Mouse (Mus musculus) embryonic fibroblast, embryonic 13.5 days (primary cell): ENCODE results near the gene Slc15a1. TPM values are rescaled to one million over a fixed set of nuclear protein-coding genes. Genes with fewer than 3 reads are reported as not detected.
A peak's percentile ranks its signal among the peaks of the same experiment; 100 is the strongest.

Experiments used
- H3K27ac ChIP-seq: 2 replicates; pipeline ENCODE4 v1.5.1; 2012; ENCODE audit warnings: low read length, control low read depth, inconsistent platforms; ENCODE audit not compliant: insufficient read depth
- H3K4me1 ChIP-seq: 2 replicates; pipeline ENCODE4 v1.6.1; 2011; ENCODE audit warnings: low read length; ENCODE audit not compliant: control insufficient read depth, insufficient read depth
- H3K4me3 ChIP-seq: 2 replicates; pipeline ENCODE4 v1.5.1; 2011; ENCODE audit warnings: mild to moderate bottlenecking, control low read depth, low read length; ENCODE audit not compliant: insufficient read depth
- CTCF ChIP-seq: IDR thresholded peaks from 2 replicates; pipeline ENCODE4 v1.5.1; 2011; ENCODE audit warnings: mild to moderate bottlenecking, control low read depth, low read length, moderate library complexity, borderline replicate concordance; ENCODE audit not compliant: insufficient read depth
- POLR2A ChIP-seq: IDR thresholded peaks from 2 replicates; pipeline ENCODE4 v1.6.1; 2011; ENCODE audit warnings: low read depth, mild to moderate bottlenecking, control low read depth, low read length, moderate library complexity
- polyA plus RNA-seq: library from polyadenylated mRNA; stranded (reverse); fragments of >200 nt; gene quantifications from 2 replicates; pipeline ENCODE4 v1.2.4, GENCODE M21; 2011; ENCODE audit warnings: low read depth; ENCODE audit not compliant: missing spikeins, insufficient read length

Slc15a1 gene
- polyA plus RNA-seq, 1 experiment, result not detected

DNA sequence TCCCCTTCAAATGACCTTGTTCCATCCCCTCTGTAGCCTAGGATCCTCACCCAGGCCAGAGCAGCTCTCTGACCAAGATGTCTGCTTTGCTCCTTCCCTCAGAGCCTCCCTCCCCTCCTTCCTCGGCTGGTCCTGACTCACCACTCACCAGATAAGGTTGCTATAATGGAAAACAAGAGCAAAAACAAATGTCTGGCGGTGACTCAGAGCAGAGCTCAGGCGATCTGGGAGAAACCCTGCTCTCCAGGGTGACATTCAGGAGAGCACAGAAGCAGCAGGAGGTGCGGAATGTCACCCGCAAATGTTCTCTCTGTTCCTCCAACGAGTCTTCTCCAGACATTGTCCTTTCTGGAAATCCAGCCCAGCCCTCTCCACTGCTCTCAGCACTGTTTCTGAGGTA, 69.3 kb downstream of the Slc15a1 start:
- Histone ChIP-seq H3K27ac (peak overlapping the region; percentile 70), H3K4me3 (no peak overlapping the region), H3K4me1 (peaks cover 14% of the 10 kb centered on the region)
- TF ChIP-seq POLR2A (peak; percentile 45; the same call in 1 of the 2 replicates), CTCF (no peak)

GRCm38 (mm10) chr14:121431261-121431660, 73.8 kb downstream of the Slc15a1 start:
- Histone ChIP-seq H3K27ac (no peak overlapping the region), H3K4me3 (no peak overlapping the region), H3K4me1 (peaks cover 3% of the 10 kb centered on the region; the same call in 1 of the 2 replicates)
- TF ChIP-seq POLR2A, result no peak
- TF ChIP-seq CTCF, result no peak

DNA sequence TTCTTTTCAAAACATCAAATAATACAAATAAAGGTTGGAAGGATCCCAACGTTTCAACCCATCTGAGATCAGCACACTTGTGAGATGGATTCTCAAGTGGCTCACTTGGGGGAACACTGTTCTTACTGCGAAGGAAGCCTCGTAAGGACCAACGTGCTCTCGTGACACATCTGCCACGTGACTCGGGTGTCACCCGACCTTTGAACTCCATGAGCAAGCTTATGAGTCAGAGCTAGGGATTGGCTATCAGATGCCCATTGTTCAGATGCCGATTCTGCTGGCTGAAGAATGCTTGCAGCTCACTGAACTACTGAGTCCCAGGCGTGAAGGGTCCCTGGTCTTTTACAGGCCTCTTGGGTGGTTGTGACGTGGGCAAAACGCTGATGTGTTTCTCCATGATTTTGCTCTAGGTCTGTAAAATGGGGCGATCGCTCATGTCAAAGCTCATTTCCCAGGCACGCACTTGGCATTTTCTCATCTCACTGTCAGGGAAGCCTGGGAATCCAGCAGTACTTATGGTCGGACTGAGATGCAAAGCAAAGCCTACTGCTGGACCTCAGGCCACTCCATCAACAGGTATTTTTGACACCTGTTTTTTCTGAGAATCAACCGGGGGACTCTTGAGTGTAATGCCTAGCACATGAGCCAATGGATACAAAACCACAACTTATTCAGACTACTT, 75.1 kb downstream of the Slc15a1 start:
- H3K4me1 ChIP-seq, result no peaks in the 10 kb centered on the region
- no peak overlapping the region for H3K4me3 ChIP-seq
- no peak overlapping the region for H3K27ac ChIP-seq
- no peak for TF ChIP-seq CTCF
- TF ChIP-seq POLR2A, result no peak

- Histone ChIP-seq H3K4me3 (no peak overlapping the region), H3K27ac (no peak overlapping the region), H3K4me1 (no peaks in the 10 kb centered on the region)
- TF ChIP-seq POLR2A (no peak), CTCF (no peak)
Observed at GRCm38 (mm10) chr14:121428148-121428547, 76.9 kb downstream of the Slc15a1 start.

DNA sequence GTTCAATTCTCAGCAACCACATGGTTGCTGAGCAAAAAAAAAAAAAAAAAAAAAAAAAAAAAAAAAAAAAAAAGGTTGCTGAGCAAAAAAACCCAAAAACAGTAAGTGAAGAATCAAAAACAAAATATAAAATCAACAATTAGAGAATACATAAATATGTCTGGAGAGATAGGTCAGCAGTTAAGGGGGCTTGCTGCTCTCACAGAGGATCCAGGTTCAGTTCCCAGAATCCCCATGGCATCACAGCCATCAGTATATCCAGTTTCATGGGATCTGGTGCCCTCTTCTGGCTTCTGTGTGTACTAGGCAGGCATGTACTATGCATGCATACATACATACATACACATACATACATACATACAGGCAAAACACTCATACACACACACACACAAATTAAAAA, 78.3 kb downstream of the Slc15a1 start:
- Histone ChIP-seq H3K27ac (no peak overlapping the region), H3K4me1 (no peaks in the 10 kb centered on the region), H3K4me3 (no peak overlapping the region)
- TF ChIP-seq POLR2A (no peak), CTCF (no peak)

DNA sequence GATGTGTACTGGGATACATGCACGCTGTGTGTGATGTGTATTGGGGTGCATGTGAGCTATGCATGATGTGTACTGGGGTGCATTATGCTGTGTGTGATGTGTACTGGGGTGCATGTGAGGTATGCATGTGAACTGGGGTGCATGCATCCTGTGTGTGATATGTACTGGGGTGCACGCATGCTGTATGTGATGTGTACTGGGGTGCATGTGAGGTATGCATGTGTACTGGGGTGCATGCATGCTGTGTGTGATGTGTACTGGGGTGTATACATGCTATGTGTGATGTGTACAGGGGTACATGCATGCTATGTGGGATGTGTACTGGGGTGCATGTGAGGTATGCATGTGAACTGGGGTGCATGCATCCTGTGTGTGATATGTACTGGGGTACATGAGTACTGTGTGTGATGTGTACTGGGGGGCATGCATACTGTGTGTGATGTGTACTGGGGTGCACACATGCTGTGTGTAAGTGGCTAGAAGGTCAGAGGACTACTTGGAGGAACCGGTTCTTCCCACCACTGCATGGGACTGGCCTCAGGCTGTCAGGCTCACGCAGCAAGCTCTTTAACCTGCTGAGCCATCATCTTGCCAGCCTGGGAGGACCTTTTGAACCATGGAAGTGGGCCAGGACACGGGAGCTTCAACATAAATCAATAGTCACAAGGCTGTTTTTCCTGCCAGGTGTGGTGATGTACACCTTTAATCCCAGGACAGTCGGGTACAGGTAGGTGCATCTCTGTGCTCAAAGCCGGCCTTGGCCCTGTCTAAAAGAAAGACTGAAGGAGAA, 79.9 kb downstream of the Slc15a1 start:
- Histone ChIP-seq H3K4me1 (no peaks in the 10 kb centered on the region), H3K27ac (no peak overlapping the region), H3K4me3 (no peak overlapping the region)
- TF ChIP-seq POLR2A (no peak), CTCF (no peak)

- Histone ChIP-seq H3K4me3 (no peak overlapping the region), H3K4me1 (no peaks in the 10 kb centered on the region), H3K27ac (no peak overlapping the region)
- no peak for TF ChIP-seq POLR2A
- TF ChIP-seq CTCF, result no peak
Observed at GRCm38 (mm10) chr14:121423341-121423751, 81.7 kb downstream of the Slc15a1 start.

DNA sequence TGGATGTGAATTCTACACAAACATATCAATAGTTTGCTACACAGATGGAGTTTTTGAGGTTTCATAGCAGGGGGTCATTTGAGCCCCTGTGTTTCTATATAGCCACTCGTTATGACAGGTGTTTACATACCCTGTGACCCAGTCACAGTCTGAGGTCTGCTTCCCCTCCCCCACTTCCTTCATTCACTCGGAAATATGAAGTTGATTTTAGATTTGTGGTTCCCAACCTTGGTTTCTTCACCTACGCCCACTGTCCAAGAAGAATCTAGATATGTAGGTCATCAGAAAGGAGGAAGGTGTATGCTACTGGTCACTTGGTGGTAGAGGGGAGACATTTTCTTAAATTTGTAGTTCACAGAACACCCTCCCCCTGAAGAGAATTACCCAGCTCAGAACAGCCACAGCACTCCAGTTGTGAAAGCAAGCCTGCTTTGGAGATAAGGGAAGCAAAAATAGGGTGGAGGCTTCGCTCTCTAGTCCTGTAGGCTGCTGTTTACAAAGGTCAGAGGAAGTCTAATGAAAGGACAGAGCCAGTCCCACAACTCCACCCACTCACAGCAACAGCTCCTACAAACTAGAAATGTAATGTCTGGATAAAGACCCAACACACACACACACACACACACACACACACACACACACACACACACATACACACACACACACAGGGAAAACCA, 82.2 kb downstream of the Slc15a1 start:
- TF ChIP-seq CTCF (no peak), POLR2A (no peak)
- no peak overlapping the region for H3K4me3 ChIP-seq
- no peak overlapping the region for H3K27ac ChIP-seq
- peaks cover 4% of the 10 kb centered on the region for H3K4me1 ChIP-seq

DNA sequence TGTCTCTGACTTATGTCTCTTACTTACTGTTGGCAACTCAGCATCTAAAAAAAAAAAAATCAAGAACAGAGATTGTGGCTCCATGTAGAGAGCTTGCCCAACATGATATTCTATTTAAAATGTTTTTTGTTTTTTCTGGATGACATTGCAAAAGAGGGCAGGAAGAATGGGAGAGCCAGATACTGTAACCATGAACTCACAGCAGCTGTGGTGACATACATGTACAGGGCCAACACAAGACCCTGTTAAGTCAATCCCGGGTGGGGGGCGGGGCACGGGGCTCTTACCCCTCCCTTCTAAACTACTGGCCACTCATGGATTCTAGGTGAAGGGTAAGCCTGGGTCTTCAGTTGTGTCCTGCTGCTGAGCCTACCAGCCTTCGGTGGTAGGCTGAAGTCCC, 83.1 kb downstream of the Slc15a1 start:
- TF ChIP-seq POLR2A (no peak), CTCF (no peak)
- Histone ChIP-seq H3K4me3 (no peak overlapping the region), H3K4me1 (peaks cover 9% of the 10 kb centered on the region), H3K27ac (no peak overlapping the region)

DNA sequence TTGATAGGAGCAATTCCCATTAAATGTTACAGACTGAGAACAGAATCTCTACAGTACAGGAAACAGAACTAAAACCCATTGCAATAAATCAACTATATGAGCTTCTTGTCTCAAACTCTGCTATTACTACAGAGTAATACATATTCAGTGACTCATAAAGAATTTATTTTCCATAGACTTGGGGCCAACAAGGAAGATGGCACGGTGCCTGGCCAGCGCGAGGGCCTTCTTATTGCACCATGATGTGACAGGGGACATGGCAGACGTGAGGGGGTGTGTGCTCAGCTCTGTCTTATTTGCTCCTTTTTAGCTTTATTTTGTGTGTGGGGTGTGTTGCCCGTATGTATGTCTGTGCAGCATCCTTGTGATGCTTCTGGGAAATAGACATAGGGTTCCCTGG, 87.5 kb downstream of the Slc15a1 start:
- peaks cover 13% of the 10 kb centered on the region for H3K4me1 ChIP-seq
- no peak overlapping the region for H3K4me3 ChIP-seq
- peak overlapping the region; percentile 53 for H3K27ac ChIP-seq
- TF ChIP-seq POLR2A, result no peak
- TF ChIP-seq CTCF, result no peak
